Mouse (Mus musculus): ENCODE data around the gene Bbip1. TPM values are rescaled to one million over a fixed set of nuclear protein-coding genes. Genes with fewer than 3 reads are reported as not detected.

Bbip1 gene
- polyA plus RNA-seq, 1 experiment from 2014 or later, result 46.7 TPM

DNA sequence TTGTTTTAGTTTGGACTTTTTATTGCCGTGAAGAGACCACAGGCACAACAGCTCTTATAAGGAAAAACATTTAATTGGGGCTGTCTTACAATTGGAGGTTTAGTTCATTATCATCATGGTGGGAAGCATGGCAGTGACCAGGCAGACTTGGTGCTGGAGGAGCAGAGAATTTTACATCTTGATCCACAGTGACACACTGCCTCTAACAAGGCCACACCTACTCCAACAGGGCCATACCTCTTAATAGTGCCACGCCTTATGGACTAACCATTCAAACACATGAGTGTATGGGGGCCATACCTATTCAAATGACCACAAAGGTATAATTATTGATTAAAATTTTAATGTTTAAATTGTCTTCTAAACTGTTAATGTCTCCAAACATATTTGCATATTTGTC, 13.1 kb upstream of the Bbip1 start:
- ATAC-seq (no peak), DNase-seq (ENCODE audit: low spot score) (no peak)
- WGBS, result 99% methylated on average over 2 of the region's 2 CpGs
- Histone ChIP-seq H3K4me3 (ENCODE audit: low read depth, low read length) (no peak overlapping the region), H3K27ac (ENCODE audit: low read length) (no peak overlapping the region), H3K9ac (replicated peaks; ENCODE audit: low read depth) (no peak overlapping the region), H3K36me3 (ENCODE audit: insufficient read depth, low read length) (no peaks in the 10 kb centered on the region), H3K4me1 (ENCODE audit: insufficient read depth, low read depth, low read length) (no peaks in the 10 kb centered on the region), H3K9me3 (ENCODE audit: low read length) (no peaks in the 10 kb centered on the region), H3K27me3 (replicated peaks; ENCODE audit: insufficient read depth, low read length) (no peaks in the 10 kb centered on the region), H3K4me2 (replicated peaks; ENCODE audit: low read depth, low read length) (no peak overlapping the region)
- TF ChIP-seq EP300 (IDR thresholded peaks at IDR 0.05) (no peak), CTCF (IDR thresholded peaks at IDR 0.05) (no peak)

DNA sequence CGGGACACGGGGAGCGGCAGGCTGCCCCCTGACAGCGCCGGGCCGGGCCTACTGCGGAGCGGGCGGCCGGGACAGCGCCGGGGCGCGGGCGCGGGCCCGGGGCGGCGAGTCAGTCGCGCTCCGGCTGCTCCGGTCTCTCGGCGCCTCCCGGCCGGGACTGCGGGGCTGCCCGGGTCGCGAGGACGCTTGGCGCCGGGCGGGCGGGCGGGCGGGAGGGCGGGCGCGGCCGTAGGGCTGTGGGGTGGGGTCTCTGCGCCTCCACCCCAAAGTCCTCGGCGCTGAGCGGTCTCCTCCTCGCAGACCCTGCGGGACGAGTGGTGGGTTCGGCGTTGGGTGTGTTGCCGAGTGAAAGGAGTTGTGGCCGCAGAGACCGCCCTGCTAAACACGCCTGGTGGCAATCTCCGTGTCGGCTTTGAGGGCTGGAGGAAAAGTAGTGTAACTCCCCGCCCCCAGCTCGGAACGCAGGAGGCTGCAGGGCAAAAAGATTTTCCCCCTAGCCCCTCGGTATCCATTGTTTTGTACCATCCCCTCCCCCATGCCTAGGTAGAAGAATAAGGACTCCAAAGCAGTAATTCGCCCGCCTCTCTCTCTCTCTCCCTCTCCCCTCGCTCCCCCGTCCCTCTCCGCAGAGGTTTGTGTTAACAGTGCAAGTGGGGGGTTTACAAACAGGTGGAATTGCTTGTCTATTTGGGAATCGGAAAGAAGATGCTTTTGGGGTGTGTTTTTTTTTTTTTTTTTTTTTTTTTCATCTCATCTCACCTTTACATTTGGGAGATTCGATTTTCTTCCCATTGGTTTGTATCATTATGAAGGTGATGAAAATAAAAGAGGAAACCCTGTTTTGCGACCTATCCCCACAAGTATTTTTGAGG, 980 bp upstream of the Bbip1 start:
- Histone ChIP-seq H3K4me1 (ENCODE audit: insufficient read depth, low read depth, low read length) (peaks cover 9% of the 10 kb centered on the region), H3K36me3 (ENCODE audit: insufficient read depth, low read length) (no peaks in the 10 kb centered on the region), H3K4me3 (ENCODE audit: low read depth, low read length) (peak overlapping the region; percentile 95), H3K9me3 (ENCODE audit: low read length) (no peaks in the 10 kb centered on the region), H3K4me2 (replicated peaks; ENCODE audit: low read depth, low read length) (peak overlapping the region; percentile 74), H3K9ac (replicated peaks; ENCODE audit: low read depth) (peak overlapping the region; percentile 96), H3K27ac (ENCODE audit: low read length) (peak overlapping the region; percentile 98), H3K27me3 (replicated peaks; ENCODE audit: insufficient read depth, low read length) (no peaks in the 10 kb centered on the region)
- WGBS, result under 1% methylated on average over 22 of the region's 69 CpGs
- no peak for TF ChIP-seq EP300 (IDR thresholded peaks at IDR 0.05)
- no peak for TF ChIP-seq CTCF (IDR thresholded peaks at IDR 0.05)
- ATAC-seq (peak; percentile 3; the same call in 1 of the 2 replicates), DNase-seq (ENCODE audit: low spot score) (peak; percentile 77)

DNA sequence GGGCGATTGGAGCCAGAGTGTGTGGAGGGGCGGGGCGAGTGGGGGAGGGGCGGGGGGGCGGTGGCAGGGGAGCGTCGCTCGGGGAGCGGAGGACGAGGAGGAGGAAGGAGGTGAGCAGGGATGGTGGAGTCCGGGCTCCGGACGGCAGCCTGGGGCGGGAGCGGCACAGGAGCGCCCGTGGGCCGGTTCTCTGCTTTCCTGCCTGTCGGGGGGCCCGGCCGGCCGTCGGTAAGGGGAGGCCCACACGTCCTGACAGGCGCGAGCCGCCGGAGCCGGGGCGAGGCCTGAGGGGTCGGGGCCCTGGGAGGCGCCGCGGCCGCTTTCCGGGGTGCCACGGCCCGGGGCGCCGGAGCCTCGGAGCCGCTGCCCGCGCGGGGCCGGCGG, 351 bp upstream of the Bbip1 start:
- Histone ChIP-seq H3K27me3 (replicated peaks; ENCODE audit: insufficient read depth, low read length) (no peaks in the 10 kb centered on the region), H3K36me3 (ENCODE audit: insufficient read depth, low read length) (no peaks in the 10 kb centered on the region), H3K27ac (ENCODE audit: low read length) (peak overlapping the region; percentile 98), H3K9me3 (ENCODE audit: low read length) (no peaks in the 10 kb centered on the region), H3K4me1 (ENCODE audit: insufficient read depth, low read depth, low read length) (peaks cover 9% of the 10 kb centered on the region), H3K9ac (replicated peaks; ENCODE audit: low read depth) (peak overlapping the region; percentile 96), H3K4me2 (replicated peaks; ENCODE audit: low read depth, low read length) (peak overlapping the region; percentile 74), H3K4me3 (ENCODE audit: low read depth, low read length) (peak overlapping the region; percentile 95)
- WGBS, result 2% methylated on average over 12 of the region's 47 CpGs
- DNase-seq (ENCODE audit: low spot score) (no peak), ATAC-seq (no peak)
- TF ChIP-seq EP300 (IDR thresholded peaks at IDR 0.05) (no peak), CTCF (IDR thresholded peaks at IDR 0.05) (no peak)

DNA sequence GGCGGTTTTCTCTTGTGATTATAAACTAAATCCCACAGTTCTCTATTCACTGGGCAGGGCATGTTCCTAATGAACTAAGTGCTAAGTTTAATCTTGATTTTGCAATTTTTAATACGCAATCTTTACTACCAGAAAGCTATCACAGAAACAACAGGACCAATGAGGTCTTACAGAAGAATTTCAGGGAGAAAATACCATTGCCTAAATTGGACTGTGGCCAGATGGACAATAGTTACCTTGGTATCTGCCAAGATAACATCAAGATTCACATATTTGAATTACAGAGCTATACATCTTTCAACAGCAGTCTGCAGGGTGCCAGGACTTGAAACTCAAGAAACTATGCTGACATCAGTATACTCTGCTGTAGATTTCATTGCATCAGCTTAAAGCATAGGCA, 2.1 kb downstream of the Bbip1 start:
- Histone ChIP-seq H3K4me2 (replicated peaks; ENCODE audit: low read depth, low read length) (no peak overlapping the region), H3K36me3 (ENCODE audit: insufficient read depth, low read length) (no peaks in the 10 kb centered on the region), H3K27ac (ENCODE audit: low read length) (peak overlapping the region; percentile 20; the same call in 1 of the 2 replicates), H3K9me3 (ENCODE audit: low read length) (no peaks in the 10 kb centered on the region), H3K4me3 (ENCODE audit: low read depth, low read length) (no peak overlapping the region), H3K27me3 (replicated peaks; ENCODE audit: insufficient read depth, low read length) (no peaks in the 10 kb centered on the region), H3K4me1 (ENCODE audit: insufficient read depth, low read depth, low read length) (peaks cover 8% of the 10 kb centered on the region), H3K9ac (replicated peaks; ENCODE audit: low read depth) (no peak overlapping the region)
- TF ChIP-seq CTCF (IDR thresholded peaks at IDR 0.05), result no peak
- TF ChIP-seq EP300 (IDR thresholded peaks at IDR 0.05), result no peak
- no peak for ATAC-seq
- WGBS, result 70% methylated on average over 2 of the region's 2 CpGs
- peak; percentile 40 for DNase-seq (ENCODE audit: low spot score)

- 81% methylated on average over 4 of the region's 4 CpGs for WGBS
- TF ChIP-seq EP300 (IDR thresholded peaks at IDR 0.05) (no peak), CTCF (IDR thresholded peaks at IDR 0.05) (no peak)
- DNase-seq (ENCODE audit: low spot score), result no peak
These were observed 3.3 kb downstream of the Bbip1 start for GRCm38 (mm10) chr19:53941139-53941538.

GRCm38 (mm10) chr19:53939467-53939866, 5.0 kb downstream of the Bbip1 start:
- WGBS, result 69% methylated on average over 4 of the region's 4 CpGs
- Histone ChIP-seq H3K4me3 (ENCODE audit: low read depth, low read length) (no peak overlapping the region), H3K9me3 (ENCODE audit: low read length) (no peaks in the 10 kb centered on the region), H3K4me1 (ENCODE audit: insufficient read depth, low read depth, low read length) (peaks cover 6% of the 10 kb centered on the region; the same call in 1 of the 2 replicates), H3K9ac (replicated peaks; ENCODE audit: low read depth) (no peak overlapping the region), H3K4me2 (replicated peaks; ENCODE audit: low read depth, low read length) (no peak overlapping the region), H3K27me3 (replicated peaks; ENCODE audit: insufficient read depth, low read length) (no peaks in the 10 kb centered on the region), H3K27ac (ENCODE audit: low read length) (no peak overlapping the region), H3K36me3 (ENCODE audit: insufficient read depth, low read length) (no peaks in the 10 kb centered on the region)
- no peak for TF ChIP-seq EP300 (IDR thresholded peaks at IDR 0.05)
- no peak for TF ChIP-seq CTCF (IDR thresholded peaks at IDR 0.05)
- DNase-seq (ENCODE audit: low spot score) (no peak), ATAC-seq (no peak)

More at GRCm38 (mm10) chr19:53941139-53941538, 3.3 kb downstream of the Bbip1 start:
- no peaks in the 10 kb centered on the region for H3K36me3 ChIP-seq (ENCODE audit: insufficient read depth, low read length)
- ATAC-seq, result no peak
- H3K4me2 ChIP-seq (replicated peaks; ENCODE audit: low read depth, low read length), result no peak overlapping the region
- H3K9me3 ChIP-seq (ENCODE audit: low read length), result no peaks in the 10 kb centered on the region
- H3K4me3 ChIP-seq (ENCODE audit: low read depth, low read length), result no peak overlapping the region
- peaks cover 6% of the 10 kb centered on the region; the same call in 1 of the 2 replicates for H3K4me1 ChIP-seq (ENCODE audit: insufficient read depth, low read depth, low read length)
- H3K9ac ChIP-seq (replicated peaks; ENCODE audit: low read depth), result no peak overlapping the region
- H3K27me3 ChIP-seq (replicated peaks; ENCODE audit: insufficient read depth, low read length), result no peaks in the 10 kb centered on the region
- no peak overlapping the region for H3K27ac ChIP-seq (ENCODE audit: low read length)

Measured in lung, postnatal 0 days (tissue).